Mouse (Mus musculus) cerebellum, postnatal 36 days (tissue): ENCODE results near the gene Sorcs1.

Experiments used
- DNase-seq, 2 experiments: peaks; one replicate each; pipeline ENCODE4 v3.0.0; 2021 to 2022; ENCODE audit warnings: mixed read lengths in 2 of 2

The Sorcs1 gene

GRCm38 (mm10) chr19:50204341-50204740 is 474.1 kb downstream of the Sorcs1 start:
- no peak for DNase-seq

GRCm38 (mm10) chr19:50196592-50196991 is 481.9 kb downstream of the Sorcs1 start:
- DNase-seq = no peak

- no peak for DNase-seq
These were observed 492.4 kb downstream of the Sorcs1 start for GRCm38 (mm10) chr19:50185769-50186715.

GRCm38 (mm10) chr19:50184901-50185623 is 493.4 kb downstream of the Sorcs1 start:
- peak; percentile 10 to 51 for DNase-seq

GRCm38 (mm10) chr19:50178851-50179250 is 499.6 kb downstream of the Sorcs1 start:
- DNase-seq = no peak

DNA sequence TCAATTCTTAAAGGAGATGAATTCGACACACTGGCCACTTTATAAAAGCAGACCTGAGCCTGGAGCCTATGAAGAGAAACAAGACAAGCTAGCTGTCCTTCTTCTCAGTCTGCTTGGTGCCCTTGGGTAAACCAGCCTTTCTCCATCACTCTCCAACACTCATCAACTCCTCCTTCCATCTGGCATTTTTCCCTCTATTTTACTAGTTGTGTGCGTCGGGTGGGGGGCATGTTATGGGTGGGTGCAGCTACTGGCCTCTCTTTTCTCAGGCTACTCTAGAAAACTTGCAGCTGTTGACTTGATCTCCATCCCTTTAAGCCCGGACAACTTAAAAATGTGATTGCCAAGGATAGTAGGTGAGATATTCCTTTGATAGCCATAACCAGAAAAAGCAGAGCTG is 500.3 kb downstream of the Sorcs1 start:
- DNase-seq = no peak

- DNase-seq = peak in 1 of 2 experiments; percentile 6
These were observed 506.6 kb downstream of the Sorcs1 start for GRCm38 (mm10) chr19:50171849-50172248.

DNA sequence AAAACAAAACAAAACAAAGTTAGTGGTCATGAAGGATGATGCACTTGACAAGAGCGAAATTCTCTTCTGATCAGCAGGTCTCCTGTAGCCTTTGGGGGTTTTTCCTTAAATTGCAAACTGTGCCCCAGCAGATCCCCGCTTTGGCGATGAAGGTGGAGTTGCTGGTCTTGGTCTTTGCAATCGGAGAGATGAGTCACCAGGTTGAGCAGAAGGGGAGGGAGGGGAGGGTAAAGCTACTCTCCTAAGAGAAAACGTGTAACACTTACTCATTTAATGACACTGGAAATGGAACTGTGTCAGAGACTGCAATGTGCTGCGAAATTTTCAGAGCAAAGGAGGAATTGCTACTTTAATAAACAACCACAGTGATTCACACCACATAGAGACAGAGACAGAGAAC is 527.3 kb downstream of the Sorcs1 start:
- no peak for DNase-seq

GRCm38 (mm10) chr19:50145919-50146318 is 532.5 kb downstream of the Sorcs1 start:
- DNase-seq = no peak

DNA sequence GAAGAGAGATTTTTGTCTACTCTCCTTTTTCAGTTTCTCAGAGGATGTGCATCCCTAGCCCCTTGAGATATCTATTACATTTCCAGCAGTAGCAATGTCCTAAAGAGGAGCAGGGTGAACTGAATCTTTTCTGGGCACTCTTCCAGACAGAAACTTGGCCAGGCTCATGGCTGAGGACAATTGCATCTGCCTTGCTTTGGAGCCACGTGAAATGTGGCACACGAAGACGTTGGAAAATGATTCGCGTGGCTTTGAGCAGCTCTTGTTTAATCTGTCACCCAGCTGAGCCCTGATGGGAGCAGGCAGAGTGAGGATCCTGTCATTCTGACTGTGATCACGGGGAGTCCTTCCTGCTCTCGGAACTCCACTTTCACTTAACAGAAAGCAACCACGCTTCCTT is 536.6 kb downstream of the Sorcs1 start:
- peak; percentile 3 to 7 for DNase-seq

- no peak for DNase-seq
These were observed 543.8 kb downstream of the Sorcs1 start for GRCm38 (mm10) chr19:50134656-50135055.

- DNase-seq = no peak
These were observed 572.4 kb downstream of the Sorcs1 start for GRCm38 (mm10) chr19:50105842-50106585.
